Mouse (Mus musculus) neural tube, embryonic 13.5 days (tissue): ENCODE measurements around the gene Shisa5. TPM values are rescaled to one million over a fixed set of nuclear protein-coding genes. Genes with fewer than 3 reads are reported as not detected.

Experiments
- ATAC-seq: fragments of 200-750 bp; cut with Nextera tagmentation; 2 replicates; pipeline ENCODE4 v1.8.0; 2017; ENCODE audit warnings: low read depth, mild to moderate bottlenecking, moderate TSS enrichment, moderate library complexity
- H3K27ac ChIP-seq: fragments of 300-500 bp; sonication (generic); replicated peaks from 2 replicates; pipeline ENCODE4 v1.5.1; 2015; ENCODE audit warnings: moderate library complexity, mild to moderate bottlenecking, inconsistent platforms
- H3K27me3 ChIP-seq: fragments of 300-500 bp; sonication (generic); 2 replicates; pipeline ENCODE4 v1.6.1; 2015; ENCODE audit warnings: mild to moderate bottlenecking, inconsistent platforms
- H3K36me3 ChIP-seq: fragments of 300-500 bp; sonication (generic); 2 replicates; pipeline ENCODE4 v1.6.1; 2015; ENCODE audit warnings: mild to moderate bottlenecking, inconsistent platforms
- H3K4me1 ChIP-seq: fragments of 300-500 bp; sonication (generic); replicated peaks from 2 replicates; pipeline ENCODE4 v1.6.1; 2015; ENCODE audit warnings: inconsistent platforms
- H3K4me2 ChIP-seq: fragments of 300-500 bp; sonication (generic); 2 replicates; pipeline ENCODE4 v1.6.1; 2015; ENCODE audit warnings: inconsistent platforms, mild to moderate bottlenecking, moderate library complexity
- H3K4me3 ChIP-seq: fragments of 300-500 bp; sonication (generic); 2 replicates; pipeline ENCODE4 v1.5.1; 2015; ENCODE audit warnings: mild to moderate bottlenecking, inconsistent platforms
- H3K9ac ChIP-seq: fragments of 300-500 bp; sonication (generic); 2 replicates; pipeline ENCODE4 v1.6.1; 2015; ENCODE audit warnings: moderate library complexity, mild to moderate bottlenecking, inconsistent platforms
- H3K9me3 ChIP-seq: fragments of 300-500 bp; sonication (generic); 2 replicates; pipeline ENCODE4 v1.6.1; 2016; ENCODE audit warnings: inconsistent platforms
- WGBS: fragments of 180-500 bp; shearing (Covaris S2); methylation state at CpG from one replicate; pipeline ENCODE4 v1.1.7; 2015; 5-methylcytosine and 5-hydroxymethylcytosine counted together
- polyA plus RNA-seq: library from polyadenylated mRNA; unstranded; fragments of >200 nt; fragmentation: Nextera tagmentation; extraction: Ambion mirVana; gene quantifications from 2 replicates; pipeline ENCODE4 v1.2.1, GENCODE M21; 2015

The Shisa5 gene
- polyA plus RNA-seq, 1 experiment from 2014 or later, result 59.9 TPM

DNA sequence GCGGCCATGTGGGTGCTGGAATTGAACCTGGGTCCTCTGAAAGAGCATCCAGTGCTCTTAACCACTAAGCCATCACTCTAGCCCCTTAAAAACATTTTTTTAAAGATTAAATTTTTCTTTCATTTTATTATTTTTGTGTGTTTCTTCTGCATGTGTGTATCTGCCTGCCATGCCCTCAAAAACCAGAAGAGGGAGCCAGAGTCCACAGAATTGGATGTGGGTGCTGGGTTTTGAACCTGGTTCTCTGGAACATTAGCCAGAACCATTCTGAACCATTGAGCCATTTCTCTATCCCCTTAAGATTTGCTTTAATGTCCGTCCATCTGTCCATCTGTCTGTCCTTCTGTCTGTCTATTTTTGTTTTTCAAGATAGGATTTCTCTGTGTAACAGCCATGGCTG, 35.2 kb upstream of the Shisa5 start:
- Histone ChIP-seq H3K4me1 (0 out of 2 replicates have a peak, but pooled peaks cover 3% of the 10 kb centered on the region), H3K4me3 (no peak overlapping the region), H3K27me3 (no peaks in the 10 kb centered on the region), H3K36me3 (peaks cover 30% of the 10 kb centered on the region), H3K4me2 (no peak overlapping the region), H3K9ac (no peak overlapping the region), H3K9me3 (no peaks in the 10 kb centered on the region), H3K27ac (no peak overlapping the region)
- ATAC-seq, result no peak
- WGBS, result 51% methylated on average over 2 of the region's 2 CpGs

- no peak overlapping the region for H3K27ac ChIP-seq
- H3K27me3 ChIP-seq, result no peaks in the 10 kb centered on the region
- WGBS, result 85% methylated on average over 21 of the region's 21 CpGs
- no peaks in the 10 kb centered on the region for H3K9me3 ChIP-seq
- H3K4me2 ChIP-seq, result no peak overlapping the region
- ATAC-seq, result no peak
- no peak overlapping the region for H3K9ac ChIP-seq
- peaks cover 51% of the 10 kb centered on the region for H3K36me3 ChIP-seq
- no peak overlapping the region for H3K4me3 ChIP-seq
- H3K4me1 ChIP-seq, result no peaks in the 10 kb centered on the region
These were observed 31.2 kb upstream of the Shisa5 start for GRCm38 (mm10) chr9:109007025-109007780.

DNA sequence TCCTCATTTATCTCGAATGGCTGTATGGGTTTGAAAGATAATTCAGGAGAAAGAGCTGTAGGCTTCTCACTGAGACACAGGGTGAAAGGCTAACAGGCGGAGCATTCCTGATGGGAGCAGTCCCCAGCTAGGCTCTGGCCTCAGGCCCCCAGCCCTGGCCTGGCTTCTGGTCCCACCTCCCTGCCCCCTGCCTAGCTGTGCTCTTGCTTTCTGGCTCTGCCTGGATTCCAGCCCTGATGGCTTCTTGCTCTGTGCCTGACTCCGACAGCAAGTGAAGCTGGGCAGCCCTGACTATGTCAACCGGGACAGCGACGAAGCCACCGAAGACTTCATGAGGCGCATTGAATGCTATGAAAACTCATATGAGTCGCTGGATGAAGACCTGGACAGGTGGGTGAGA, 30.3 kb upstream of the Shisa5 start:
- ATAC-seq, result no peak
- no peaks in the 10 kb centered on the region for H3K27me3 ChIP-seq
- no peaks in the 10 kb centered on the region for H3K9me3 ChIP-seq
- WGBS, result 83% methylated on average over 9 of the region's 9 CpGs
- no peak overlapping the region for H3K4me2 ChIP-seq
- peaks cover 47% of the 10 kb centered on the region for H3K36me3 ChIP-seq
- no peak overlapping the region for H3K27ac ChIP-seq
- H3K9ac ChIP-seq, result no peak overlapping the region
- H3K4me1 ChIP-seq, result no peaks in the 10 kb centered on the region
- no peak overlapping the region for H3K4me3 ChIP-seq

DNA sequence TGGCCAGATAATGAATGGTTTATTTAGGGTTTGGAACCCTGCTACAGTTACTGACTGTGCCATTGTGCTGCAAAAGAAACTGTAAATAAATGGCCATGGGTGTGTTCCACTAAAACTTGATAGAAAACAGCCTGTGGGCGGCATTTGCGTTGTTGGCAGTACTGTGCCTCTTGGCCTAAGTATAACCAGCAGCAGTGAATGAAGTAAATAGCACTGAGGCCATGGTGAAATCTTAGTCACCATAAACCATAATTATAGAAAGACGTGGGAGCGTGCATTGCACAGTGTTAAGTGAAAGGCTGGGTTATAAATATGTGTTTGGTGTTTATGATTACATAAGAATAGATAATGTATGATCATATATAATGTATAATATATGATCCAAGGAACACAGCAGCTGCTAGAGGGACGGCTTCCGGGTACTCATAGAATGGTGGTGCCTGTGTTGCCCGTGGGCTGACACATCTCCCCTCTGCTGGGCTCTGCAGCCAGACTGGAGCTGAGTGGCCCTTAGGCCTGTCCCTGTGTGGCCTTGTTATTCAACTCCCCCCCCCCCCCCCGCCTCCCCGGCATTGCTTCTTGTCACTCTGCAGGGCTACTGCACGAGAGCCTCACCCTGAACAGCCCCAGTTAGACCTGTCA, 29.2 kb upstream of the Shisa5 start:
- H3K27ac ChIP-seq, result no peak overlapping the region
- H3K9ac ChIP-seq, result no peak overlapping the region
- no peaks in the 10 kb centered on the region for H3K4me1 ChIP-seq
- peaks cover 54% of the 10 kb centered on the region for H3K36me3 ChIP-seq
- no peak overlapping the region for H3K4me3 ChIP-seq
- 73% methylated on average over 9 of the region's 10 CpGs for WGBS
- no peak overlapping the region for H3K4me2 ChIP-seq
- no peaks in the 10 kb centered on the region for H3K27me3 ChIP-seq
- no peak for ATAC-seq
- H3K9me3 ChIP-seq, result no peaks in the 10 kb centered on the region

GRCm38 (mm10) chr9:109009636-109010315, 28.6 kb upstream of the Shisa5 start:
- H3K9ac ChIP-seq, result no peak overlapping the region
- ATAC-seq, result no peak
- H3K4me3 ChIP-seq, result no peak overlapping the region
- 58% methylated on average over 17 of the region's 17 CpGs for WGBS
- H3K4me2 ChIP-seq, result no peak overlapping the region
- H3K27me3 ChIP-seq, result no peaks in the 10 kb centered on the region
- no peaks in the 10 kb centered on the region for H3K4me1 ChIP-seq
- no peak overlapping the region for H3K27ac ChIP-seq
- no peaks in the 10 kb centered on the region for H3K9me3 ChIP-seq
- H3K36me3 ChIP-seq, result peaks cover 55% of the 10 kb centered on the region

- no peaks in the 10 kb centered on the region for H3K9me3 ChIP-seq
- H3K36me3 ChIP-seq, result peaks cover 54% of the 10 kb centered on the region
- no peak overlapping the region for H3K9ac ChIP-seq
- no peak overlapping the region for H3K4me2 ChIP-seq
- ATAC-seq, result no peak
- no peak overlapping the region for H3K27ac ChIP-seq
- H3K4me1 ChIP-seq, result no peaks in the 10 kb centered on the region
- no peaks in the 10 kb centered on the region for H3K27me3 ChIP-seq
- no peak overlapping the region for H3K4me3 ChIP-seq
- WGBS, result 88% methylated on average over 14 of the region's 14 CpGs
These were observed 28.1 kb upstream of the Shisa5 start for GRCm38 (mm10) chr9:109010316-109010690.

- Histone ChIP-seq H3K36me3 (peaks cover 36% of the 10 kb centered on the region), H3K9me3 (no peaks in the 10 kb centered on the region), H3K4me3 (no peak overlapping the region), H3K4me1 (no peaks in the 10 kb centered on the region), H3K4me2 (no peak overlapping the region), H3K27ac (no peak overlapping the region), H3K9ac (no peak overlapping the region), H3K27me3 (no peaks in the 10 kb centered on the region)
- ATAC-seq, result no peak
- 68% methylated on average over 8 of the region's 8 CpGs for WGBS
These were observed 23.0 kb upstream of the Shisa5 start for GRCm38 (mm10) chr9:109015397-109015796.

DNA sequence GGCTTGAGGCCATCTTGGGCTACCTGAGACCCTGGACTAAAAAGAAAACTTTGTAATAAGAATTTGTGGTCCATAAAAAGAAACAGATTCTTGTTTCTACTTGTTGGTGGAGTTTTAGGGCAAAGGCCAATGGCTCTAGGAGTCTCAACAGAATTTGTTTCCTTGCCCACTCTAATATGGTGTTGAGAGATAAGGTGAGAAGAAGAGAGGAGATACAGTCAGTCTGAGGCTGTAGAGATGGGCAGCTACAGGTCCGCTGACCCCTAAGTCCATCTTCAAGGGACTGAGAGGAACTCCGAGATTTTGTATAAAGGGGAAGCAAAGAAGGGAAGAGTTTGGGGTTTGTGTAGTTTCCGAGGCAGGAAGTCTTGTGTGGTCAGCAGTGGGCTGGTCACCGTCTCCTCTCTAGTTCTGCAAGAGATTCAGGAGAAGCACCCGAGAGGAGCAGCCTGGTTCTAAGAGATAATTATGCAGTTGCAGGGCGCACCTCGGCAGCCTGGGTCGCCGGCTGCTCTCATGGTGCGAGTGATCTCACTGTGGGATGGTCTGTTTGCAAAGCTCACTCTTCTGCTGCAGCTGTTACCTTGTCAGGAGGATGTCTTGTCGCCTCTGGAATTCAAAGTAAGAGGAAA, 21.3 kb upstream of the Shisa5 start:
- Histone ChIP-seq H3K9me3 (no peaks in the 10 kb centered on the region), H3K36me3 (peaks cover 19% of the 10 kb centered on the region), H3K9ac (no peak overlapping the region), H3K4me2 (no peak overlapping the region), H3K4me3 (no peak overlapping the region), H3K27me3 (no peaks in the 10 kb centered on the region), H3K27ac (no peak overlapping the region), H3K4me1 (no peaks in the 10 kb centered on the region)
- 68% methylated on average over 11 of the region's 11 CpGs for WGBS
- ATAC-seq, result no peak

DNA sequence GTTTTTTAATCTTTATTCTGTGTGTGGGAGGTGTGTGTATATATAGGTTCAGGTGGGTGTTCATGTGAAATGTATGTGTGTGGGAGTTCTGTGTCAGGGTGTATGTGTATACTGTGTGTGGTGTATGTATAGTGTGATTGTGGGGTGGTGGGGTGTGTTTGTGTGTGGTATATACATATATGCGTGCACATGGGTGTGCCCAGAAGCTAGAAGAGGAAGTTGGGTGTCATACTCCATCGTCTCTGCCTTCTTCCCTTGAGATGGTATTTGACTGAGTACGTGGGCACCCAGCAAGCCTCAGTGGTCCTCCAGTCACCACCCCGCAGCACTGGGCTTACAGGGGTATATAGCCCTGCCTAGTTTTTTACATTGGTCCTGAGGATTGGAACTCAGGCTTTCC, 16.9 kb upstream of the Shisa5 start:
- 88% methylated on average over 4 of the region's 4 CpGs for WGBS
- no peaks in the 10 kb centered on the region for H3K27me3 ChIP-seq
- no peak overlapping the region for H3K4me3 ChIP-seq
- H3K4me1 ChIP-seq, result no peaks in the 10 kb centered on the region
- H3K9me3 ChIP-seq, result no peaks in the 10 kb centered on the region
- H3K36me3 ChIP-seq, result peaks cover 28% of the 10 kb centered on the region; the same call in 1 of the 2 replicates
- H3K4me2 ChIP-seq, result no peak overlapping the region
- H3K9ac ChIP-seq, result no peak overlapping the region
- H3K27ac ChIP-seq, result no peak overlapping the region
- no peak for ATAC-seq

GRCm38 (mm10) chr9:109022866-109023685, 15.3 kb upstream of the Shisa5 start:
- Histone ChIP-seq H3K9me3 (no peaks in the 10 kb centered on the region), H3K4me2 (no peak overlapping the region), H3K4me1 (no peaks in the 10 kb centered on the region), H3K36me3 (peaks cover 30% of the 10 kb centered on the region; the same call in 1 of the 2 replicates), H3K27me3 (no peaks in the 10 kb centered on the region), H3K9ac (no peak overlapping the region), H3K4me3 (no peak overlapping the region), H3K27ac (no peak overlapping the region)
- WGBS, result 90% methylated on average over 17 of the region's 17 CpGs
- ATAC-seq, result no peak

- WGBS, result 86% methylated on average over 8 of the region's 8 CpGs
These were observed 10.8 kb upstream of the Shisa5 start for GRCm38 (mm10) chr9:109027521-109027920.

More at GRCm38 (mm10) chr9:109027521-109027920, 10.8 kb upstream of the Shisa5 start:
- Histone ChIP-seq H3K4me3 (no peak overlapping the region), H3K9ac (no peak overlapping the region), H3K27me3 (no peaks in the 10 kb centered on the region), H3K4me1 (no peaks in the 10 kb centered on the region), H3K27ac (no peak overlapping the region), H3K4me2 (no peak overlapping the region), H3K36me3 (peaks cover 43% of the 10 kb centered on the region), H3K9me3 (no peaks in the 10 kb centered on the region)
- no peak for ATAC-seq
